Mouse (Mus musculus): Measurements from ENCODE around the gene Krt12. TPM values are rescaled to one million over a fixed set of nuclear protein-coding genes. Genes with fewer than 3 reads are reported as not detected.

The Krt12 gene
- polyA plus RNA-seq, 1 experiment from 2014 or later = not detected

DNA sequence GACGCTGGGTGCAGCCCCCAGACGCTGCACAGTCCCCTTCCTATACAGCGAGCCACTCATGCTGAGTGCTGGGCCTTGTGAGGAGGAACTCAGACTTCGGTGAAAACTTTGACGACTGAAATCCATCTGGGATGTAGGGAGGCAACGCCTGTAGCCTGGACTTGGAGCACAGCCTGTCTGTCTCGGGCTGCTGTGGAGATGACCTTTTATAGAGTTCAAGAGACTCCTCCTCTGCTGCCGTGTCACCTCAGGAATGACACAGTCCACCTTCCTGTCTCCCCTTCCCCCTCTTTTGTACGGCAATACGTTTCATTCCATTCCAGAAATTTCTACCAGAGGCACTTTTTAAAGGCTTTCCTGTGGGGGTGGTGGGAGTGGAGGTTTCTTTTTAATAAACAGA is 15.9 kb upstream of the Krt12 start, which contains the start of gene Krt20:
Krt20 (minus strand) TSS at position 179 of the 400 bp plus-strand sequence.
- H3K9ac ChIP-seq = no peak within 1 kb of the TSS
- no peaks in the 10 kb centered on the region for H3K4me1 ChIP-seq
- no peak within 1 kb of the TSS for H3K27ac ChIP-seq

DNA sequence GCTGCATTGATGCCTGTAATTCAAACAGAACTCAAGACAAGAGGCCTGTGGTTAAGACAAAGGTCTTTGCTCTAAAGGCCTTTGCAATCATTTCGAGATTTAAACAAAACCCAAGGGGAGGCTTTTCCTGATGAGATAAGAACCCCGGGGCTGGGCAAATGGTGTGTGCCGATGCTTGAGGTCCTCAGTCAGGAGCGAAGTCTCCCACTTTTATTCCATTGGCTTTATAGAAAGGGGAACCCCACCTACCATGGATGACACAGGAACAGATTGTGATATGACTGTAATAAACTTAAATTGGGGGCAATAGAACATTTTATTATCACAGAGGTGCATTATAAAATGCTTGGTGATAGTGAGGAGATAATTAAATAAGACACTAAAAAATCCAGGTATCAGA is 14.6 kb upstream of the Krt12 start:
- H3K4me1 ChIP-seq = no peaks in the 10 kb centered on the region
- H3K9ac ChIP-seq = no peak overlapping the region
- no peak overlapping the region for H3K4me2 ChIP-seq
- no peaks in the 10 kb centered on the region for H3K27me3 ChIP-seq
- H3K4me3 ChIP-seq = no peak overlapping the region
- WGBS = 38% methylated on average over 4 of the region's 4 CpGs
- H3K9me3 ChIP-seq (replicated peaks) = no peaks in the 10 kb centered on the region
- no peak overlapping the region for H3K27ac ChIP-seq
- no peaks in the 10 kb centered on the region for H3K36me3 ChIP-seq (ENCODE audit: poor library complexity, severe bottlenecking)
- ATAC-seq = no peak

More for the DNA sequence above, 15.9 kb upstream of the Krt12 start, which contains the start of gene Krt20:
- H3K9me3 ChIP-seq (replicated peaks) = no peaks in the 10 kb centered on the region
- H3K4me2 ChIP-seq = no peak within 1 kb of the TSS
- H3K27me3 ChIP-seq = no peaks in the 10 kb centered on the region
- WGBS = 73% methylated on average over 10 of the region's 10 CpGs
- H3K4me3 ChIP-seq = no peak within 1 kb of the TSS
- no peak for ATAC-seq
- no peaks in the 10 kb centered on the region for H3K36me3 ChIP-seq (ENCODE audit: poor library complexity, severe bottlenecking)

DNA sequence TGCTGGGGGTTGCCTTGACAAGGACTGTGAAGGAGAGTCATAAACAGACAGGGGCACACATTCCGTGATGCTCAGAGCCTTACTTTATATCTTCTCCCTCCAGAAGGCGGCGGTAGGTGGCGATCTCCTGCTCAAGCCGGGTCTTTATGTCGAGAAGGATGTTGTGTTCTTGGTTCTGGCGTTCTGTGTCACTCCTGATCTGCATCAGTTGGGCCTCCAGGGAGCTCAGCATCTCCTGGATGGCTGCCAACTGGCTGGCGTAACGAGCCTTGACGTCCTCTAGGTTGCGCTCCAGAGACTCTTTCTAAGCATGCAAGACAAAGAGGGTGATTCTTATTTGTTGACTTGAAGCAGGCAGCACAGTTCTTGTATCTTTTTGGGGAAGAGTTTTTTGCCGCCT is 8.6 kb upstream of the Krt12 start:
- no peak overlapping the region for H3K4me2 ChIP-seq
- no peak for ATAC-seq
- 36% methylated on average over 12 of the region's 12 CpGs for WGBS
- H3K27me3 ChIP-seq = no peaks in the 10 kb centered on the region
- no peaks in the 10 kb centered on the region for H3K9me3 ChIP-seq (replicated peaks)
- H3K4me1 ChIP-seq = no peaks in the 10 kb centered on the region
- no peak overlapping the region for H3K9ac ChIP-seq
- H3K27ac ChIP-seq = no peak overlapping the region
- no peaks in the 10 kb centered on the region for H3K36me3 ChIP-seq (ENCODE audit: poor library complexity, severe bottlenecking)
- no peak overlapping the region for H3K4me3 ChIP-seq

DNA sequence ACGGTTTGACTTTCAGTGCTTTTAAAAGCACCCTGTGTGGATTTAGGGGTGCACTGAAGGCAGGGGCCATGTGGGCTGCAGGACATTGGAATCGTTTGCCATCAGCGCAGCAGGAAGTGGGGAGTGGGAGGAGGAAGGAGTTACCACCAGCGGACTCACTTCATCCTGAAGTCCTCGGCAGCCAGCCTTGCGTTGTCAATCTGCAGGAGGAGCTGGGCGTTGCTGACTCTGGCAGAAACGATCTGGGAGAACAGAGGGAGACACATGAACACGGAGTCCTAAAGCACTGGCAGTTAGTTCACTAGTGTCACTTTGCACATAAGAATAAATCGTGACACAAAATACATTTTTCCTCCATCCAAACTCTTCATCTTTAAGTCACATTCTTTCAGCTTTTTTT is 1.5 kb downstream of the Krt12 start:
- Histone ChIP-seq H3K36me3 (ENCODE audit: poor library complexity, severe bottlenecking) (no peaks in the 10 kb centered on the region), H3K9ac (no peak overlapping the region), H3K4me2 (no peak overlapping the region), H3K27ac (no peak overlapping the region), H3K4me1 (no peaks in the 10 kb centered on the region), H3K27me3 (0 out of 2 replicates have a peak, but pooled peaks cover 5% of the 10 kb centered on the region), H3K9me3 (replicated peaks) (no peaks in the 10 kb centered on the region), H3K4me3 (no peak overlapping the region)
- WGBS = 69% methylated on average over 10 of the region's 10 CpGs
- ATAC-seq = no peak

DNA sequence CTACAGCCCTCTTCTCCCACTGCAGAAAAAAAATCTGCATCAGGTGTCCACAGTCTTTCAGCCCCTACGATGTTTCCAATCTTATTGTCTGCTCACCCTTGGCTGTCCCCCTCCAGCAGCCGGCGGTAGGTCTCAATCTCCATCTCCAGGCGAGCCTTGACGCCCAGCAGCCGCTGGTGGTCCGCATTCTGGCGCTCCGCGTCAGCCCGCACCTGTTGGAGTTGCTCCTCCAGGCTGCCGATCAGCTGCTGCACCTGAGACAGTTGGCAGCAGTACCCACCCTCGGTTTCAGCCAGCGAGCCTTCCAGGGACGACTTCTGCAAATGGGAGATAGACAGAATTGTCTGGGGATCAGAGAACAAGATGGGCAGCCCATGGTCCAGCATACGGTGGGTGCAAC is 4.2 kb downstream of the Krt12 start:
- H3K4me1 ChIP-seq = no peaks in the 10 kb centered on the region
- no peak overlapping the region for H3K9ac ChIP-seq
- H3K36me3 ChIP-seq (ENCODE audit: poor library complexity, severe bottlenecking) = no peaks in the 10 kb centered on the region
- no peak overlapping the region for H3K4me3 ChIP-seq
- no peaks in the 10 kb centered on the region for H3K9me3 ChIP-seq (replicated peaks)
- no peak for ATAC-seq
- 73% methylated on average over 16 of the region's 16 CpGs for WGBS
- no peak overlapping the region for H3K4me2 ChIP-seq
- no peak overlapping the region for H3K27ac ChIP-seq
- 0 out of 2 replicates have a peak, but pooled peaks cover 5% of the 10 kb centered on the region for H3K27me3 ChIP-seq

DNA sequence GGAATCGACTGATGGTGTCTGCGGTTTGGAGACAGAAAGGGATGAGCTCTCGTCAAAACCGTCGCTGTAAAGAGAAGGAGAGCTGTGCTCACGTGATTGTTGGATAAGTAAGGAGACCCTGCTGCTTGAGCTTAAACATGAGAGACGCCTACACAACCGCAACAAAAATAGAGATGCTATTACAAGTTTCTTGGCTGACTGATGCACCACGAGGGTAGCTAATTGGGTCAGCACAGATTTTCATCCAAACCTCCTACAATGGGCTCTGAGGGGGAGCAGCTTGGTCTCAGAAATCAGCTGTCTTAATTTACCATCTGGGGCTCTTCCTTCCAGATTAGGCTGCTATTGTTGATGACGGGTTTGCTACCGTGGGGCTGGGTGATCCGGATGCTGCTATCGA is 5.2 kb downstream of the Krt12 start:
- 0 out of 2 replicates have a peak, but pooled peaks cover 5% of the 10 kb centered on the region for H3K27me3 ChIP-seq
- H3K9ac ChIP-seq = no peak overlapping the region
- no peak overlapping the region for H3K27ac ChIP-seq
- H3K4me3 ChIP-seq = no peak overlapping the region
- ATAC-seq = no peak
- H3K9me3 ChIP-seq (replicated peaks) = no peaks in the 10 kb centered on the region
- 80% methylated on average over 13 of the region's 13 CpGs for WGBS
- H3K4me2 ChIP-seq = no peak overlapping the region
- H3K4me1 ChIP-seq = no peaks in the 10 kb centered on the region
- no peaks in the 10 kb centered on the region for H3K36me3 ChIP-seq (ENCODE audit: poor library complexity, severe bottlenecking)

DNA sequence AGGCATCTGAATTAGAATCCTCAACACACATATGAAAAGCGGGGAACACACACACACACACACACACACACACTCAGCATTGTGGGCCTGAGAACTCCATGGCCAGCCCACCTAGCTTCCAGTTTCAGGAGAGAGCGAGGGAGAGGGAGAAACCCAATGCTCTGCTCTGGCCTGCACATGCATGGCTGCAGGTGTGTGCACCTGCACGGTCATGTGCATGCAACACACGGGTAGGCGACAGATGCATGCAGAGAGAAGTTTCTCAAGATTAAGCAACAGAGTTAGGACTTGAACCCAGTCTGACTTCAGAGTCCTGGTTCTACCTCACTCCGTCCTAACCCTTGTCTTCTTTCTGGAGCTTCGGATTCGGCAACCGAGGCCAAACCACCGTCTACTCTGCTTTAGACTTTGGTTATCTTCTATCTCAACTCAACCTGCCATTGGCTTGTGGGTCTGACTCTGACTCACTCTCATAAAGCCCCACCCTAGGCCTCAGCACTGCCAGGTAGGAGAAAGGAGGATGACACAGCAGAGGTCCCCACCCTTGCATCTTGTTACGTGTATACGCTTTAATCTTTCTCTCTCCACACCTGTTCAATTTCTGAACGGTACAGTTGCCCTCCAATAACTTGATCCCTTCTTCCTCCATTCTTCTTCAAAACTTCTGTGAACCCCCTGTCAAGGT is 7.5 kb downstream of the Krt12 start:
- H3K9ac ChIP-seq = no peak overlapping the region
- no peaks in the 10 kb centered on the region for H3K9me3 ChIP-seq (replicated peaks)
- no peak overlapping the region for H3K27ac ChIP-seq
- no peaks in the 10 kb centered on the region for H3K36me3 ChIP-seq (ENCODE audit: poor library complexity, severe bottlenecking)
- no peak for ATAC-seq
- WGBS = 91% methylated on average over 13 of the region's 13 CpGs
- H3K4me1 ChIP-seq = no peaks in the 10 kb centered on the region
- no peak overlapping the region for H3K4me3 ChIP-seq
- no peak overlapping the region for H3K4me2 ChIP-seq
- 0 out of 2 replicates have a peak, but pooled peaks cover 2% of the 10 kb centered on the region for H3K27me3 ChIP-seq

DNA sequence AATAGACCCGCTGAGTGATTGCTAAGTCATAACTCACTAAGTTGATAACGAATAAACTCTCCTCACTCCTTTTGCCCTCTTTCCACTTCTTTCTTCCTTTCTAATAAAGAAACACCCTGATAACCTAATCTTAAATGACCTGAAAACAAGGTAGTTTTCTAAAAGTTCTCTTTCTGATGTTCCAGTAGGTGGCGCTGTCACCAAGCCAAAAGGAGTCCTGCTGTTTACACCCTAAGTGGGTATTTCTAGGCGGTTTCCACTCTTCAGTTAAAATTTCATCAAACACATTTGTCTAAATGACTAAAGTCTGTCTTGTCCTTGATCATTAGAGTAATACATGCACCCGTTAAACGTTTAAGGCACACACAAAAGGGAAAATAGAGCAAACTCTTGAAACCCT is 8.8 kb downstream of the Krt12 start:
- WGBS = 22% methylated on average over 6 of the region's 6 CpGs
- H3K36me3 ChIP-seq (ENCODE audit: poor library complexity, severe bottlenecking) = no peaks in the 10 kb centered on the region
- no peak for ATAC-seq

DNA sequence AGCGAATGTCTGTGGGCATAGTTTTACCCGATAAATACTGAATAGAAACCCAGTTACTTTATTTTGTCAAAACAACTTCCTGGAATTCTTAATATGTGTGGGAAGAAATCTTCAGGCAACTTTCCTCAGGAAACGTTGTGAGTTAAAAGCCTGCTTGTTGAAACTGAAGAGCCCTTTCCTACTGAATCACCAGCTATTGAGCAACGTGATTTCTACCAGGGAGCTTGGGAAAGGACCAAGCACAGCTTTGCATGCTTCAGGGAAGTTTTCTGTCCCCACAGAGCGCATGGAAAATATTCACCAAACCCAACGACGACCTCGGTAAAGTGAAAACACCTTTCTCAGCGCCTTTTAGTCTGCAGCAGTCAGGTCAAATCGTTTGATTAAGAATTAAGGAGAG is 15.9 kb downstream of the Krt12 start:
- Histone ChIP-seq H3K36me3 (ENCODE audit: poor library complexity, severe bottlenecking) (no peaks in the 10 kb centered on the region), H3K4me1 (no peaks in the 10 kb centered on the region), H3K9me3 (replicated peaks) (no peaks in the 10 kb centered on the region), H3K9ac (no peak overlapping the region), H3K27me3 (no peaks in the 10 kb centered on the region), H3K27ac (no peak overlapping the region), H3K4me2 (no peak overlapping the region), H3K4me3 (no peak overlapping the region)
- WGBS = 83% methylated on average over 10 of the region's 10 CpGs
- ATAC-seq = no peak

More for the DNA sequence above, 8.8 kb downstream of the Krt12 start:
- no peak overlapping the region for H3K4me2 ChIP-seq
- no peak overlapping the region for H3K27ac ChIP-seq
- no peak overlapping the region for H3K4me3 ChIP-seq
- no peaks in the 10 kb centered on the region for H3K4me1 ChIP-seq
- H3K9me3 ChIP-seq (replicated peaks) = no peaks in the 10 kb centered on the region
- H3K27me3 ChIP-seq = 0 out of 2 replicates have a peak, but pooled peaks cover 2% of the 10 kb centered on the region
- no peak overlapping the region for H3K9ac ChIP-seq

DNA sequence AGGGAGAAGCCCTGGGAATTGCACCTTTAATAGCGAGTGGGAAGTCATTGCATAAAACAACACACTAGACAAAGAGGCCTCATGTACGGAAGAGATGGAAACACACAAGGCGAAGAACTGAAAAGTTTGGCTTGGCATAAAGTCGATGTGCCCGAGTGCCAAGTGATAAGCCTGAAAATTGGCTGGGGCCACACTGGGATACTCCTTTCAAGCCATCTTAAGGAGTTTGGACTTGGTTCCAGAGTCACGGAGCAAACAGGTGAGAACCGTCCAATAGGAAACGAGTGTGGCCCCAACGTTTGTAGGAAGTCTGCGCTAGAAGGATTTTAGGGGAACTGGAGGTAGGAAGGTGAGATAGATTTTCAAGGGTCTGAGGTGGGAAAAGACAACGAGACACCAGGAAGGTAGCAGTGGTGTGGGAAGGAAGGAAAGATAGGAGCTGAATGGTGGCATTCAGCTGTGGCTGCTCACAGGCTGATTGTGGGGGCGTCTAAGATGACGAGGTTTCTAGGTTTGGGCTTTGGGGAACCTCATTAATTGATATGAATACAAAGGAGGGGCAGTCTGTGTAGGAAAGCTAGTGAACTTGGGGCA is 22.0 kb downstream of the Krt12 start:
- Histone ChIP-seq H3K4me1 (peaks cover 6% of the 10 kb centered on the region), H3K4me2 (no peak overlapping the region), H3K4me3 (no peak overlapping the region), H3K36me3 (ENCODE audit: poor library complexity, severe bottlenecking) (no peaks in the 10 kb centered on the region), H3K27me3 (peaks cover 3% of the 10 kb centered on the region; the same call in 1 of the 2 replicates), H3K9me3 (replicated peaks) (no peaks in the 10 kb centered on the region), H3K9ac (no peak overlapping the region), H3K27ac (no peak overlapping the region)
- WGBS = 88% methylated on average over 13 of the region's 13 CpGs
- no peak for ATAC-seq

DNA sequence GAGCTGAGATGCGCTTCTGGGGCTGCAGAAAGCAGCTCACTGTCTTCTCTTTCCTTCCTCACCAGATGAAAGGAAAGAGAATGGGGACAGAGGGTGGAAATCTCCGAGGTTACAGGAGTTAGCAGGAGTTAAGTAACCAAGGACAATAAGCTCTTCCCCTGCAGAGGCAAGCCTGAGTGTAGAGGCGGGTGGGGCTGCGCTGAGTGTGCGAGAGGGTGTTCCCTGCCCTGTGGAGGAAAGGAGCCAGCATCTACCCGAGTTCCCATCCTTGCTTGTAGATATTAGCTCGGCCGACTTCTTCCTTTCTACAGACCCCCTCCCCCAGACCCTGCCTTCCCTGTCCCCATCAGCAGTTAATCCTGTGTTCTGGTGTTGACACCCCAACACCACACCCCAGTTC is 23.2 kb downstream of the Krt12 start:
- no peak for ATAC-seq
- Histone ChIP-seq H3K27me3 (peaks cover 3% of the 10 kb centered on the region; the same call in 1 of the 2 replicates), H3K4me1 (peaks cover 6% of the 10 kb centered on the region), H3K27ac (no peak overlapping the region), H3K36me3 (ENCODE audit: poor library complexity, severe bottlenecking) (no peaks in the 10 kb centered on the region), H3K9ac (no peak overlapping the region), H3K4me3 (no peak overlapping the region), H3K4me2 (no peak overlapping the region), H3K9me3 (replicated peaks) (no peaks in the 10 kb centered on the region)
- 52% methylated on average over 8 of the region's 8 CpGs for WGBS

DNA sequence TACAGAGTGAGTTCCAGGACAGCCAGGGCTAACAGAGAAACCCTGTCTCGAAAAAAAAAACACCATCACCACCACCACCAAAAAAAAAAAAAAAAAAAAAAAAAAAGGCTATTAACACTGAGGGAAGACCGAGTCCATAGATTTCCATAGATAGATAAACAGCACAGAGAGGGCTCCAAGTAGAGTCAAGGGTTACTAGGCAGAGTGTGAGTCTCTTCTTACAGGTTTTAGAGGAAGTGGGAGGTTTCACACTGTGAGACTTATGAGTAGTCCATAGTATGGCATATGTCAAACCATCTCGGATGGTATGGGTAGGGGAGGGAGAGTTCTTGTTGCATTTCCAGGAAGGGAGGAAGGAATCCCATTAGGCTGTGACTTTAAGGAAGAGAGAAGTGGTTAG is 24.0 kb downstream of the Krt12 start:
- Histone ChIP-seq H3K36me3 (ENCODE audit: poor library complexity, severe bottlenecking) (no peaks in the 10 kb centered on the region), H3K4me1 (peaks cover 6% of the 10 kb centered on the region), H3K9ac (no peak overlapping the region), H3K27me3 (peaks cover 3% of the 10 kb centered on the region; the same call in 1 of the 2 replicates), H3K4me2 (no peak overlapping the region), H3K4me3 (no peak overlapping the region), H3K9me3 (replicated peaks) (no peaks in the 10 kb centered on the region), H3K27ac (no peak overlapping the region)
- 84% methylated on average over 3 of the region's 3 CpGs for WGBS
- no peak for ATAC-seq

Data from forebrain, embryonic 13.5 days (tissue).